Mouse (Mus musculus) brown adipose tissue, adult 24 weeks (tissue): ENCODE results near the gene Anapc15-ps. TPM values are rescaled to one million over a fixed set of nuclear protein-coding genes. Genes with fewer than 3 reads are reported as not detected.
A peak's percentile ranks its signal among the peaks of the same experiment; 100 is the strongest.

ENCODE experiments used
- H3K27ac ChIP-seq: fragments of 200-500 bp; replicated peaks from 2 replicates; pipeline ENCODE4 v1.5.1; 2012; ENCODE audit warnings: low read depth, mild to moderate bottlenecking, low read length
- H3K4me1 ChIP-seq: fragments of 200-500 bp; 2 replicates; pipeline ENCODE4 v1.6.1; 2012; ENCODE audit warnings: low read length, mixed read lengths; ENCODE audit not compliant: control insufficient read depth, insufficient read depth, insufficient read length
- H3K4me3 ChIP-seq: fragments of 200-500 bp; 2 replicates; pipeline ENCODE4 v1.5.1; 2012; ENCODE audit warnings: low read depth, mild to moderate bottlenecking, low read length, moderate library complexity; ENCODE audit not compliant: insufficient read depth
- polyA plus RNA-seq: library from polyadenylated mRNA; stranded (reverse); fragments of >200 nt; gene quantifications from 2 replicates; pipeline ENCODE4 v1.2.4, GENCODE M21; 2012; ENCODE audit not compliant: missing spikeins, insufficient read depth, insufficient read length

The Anapc15-ps gene
- polyA plus RNA-seq, 1 experiment = not detected

DNA sequence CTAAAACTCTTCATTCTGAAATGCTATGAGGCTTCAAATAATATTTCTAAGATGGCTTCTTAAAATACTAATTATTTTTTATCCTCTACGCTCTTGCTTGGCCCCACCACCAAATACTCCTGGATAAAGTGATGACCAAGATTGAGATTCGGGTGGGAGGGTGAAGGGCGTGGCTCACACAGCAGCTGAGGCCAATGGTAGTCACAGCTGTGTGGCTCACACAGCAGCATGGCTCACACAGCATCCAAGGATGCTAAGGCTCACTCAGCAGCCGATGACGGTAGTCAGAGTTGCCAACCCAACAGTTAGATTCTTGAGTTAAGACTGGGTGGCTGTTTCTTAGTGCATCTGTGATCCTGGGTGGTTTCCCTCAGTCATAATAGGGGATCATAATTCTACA, 30.5 kb upstream of the Anapc15-ps start:
- Histone ChIP-seq H3K27ac (no peak overlapping the region), H3K4me1 (peaks cover 16% of the 10 kb centered on the region; the same call in 1 of the 2 replicates), H3K4me3 (no peak overlapping the region)

- peaks cover 18% of the 10 kb centered on the region for H3K4me1 ChIP-seq
- H3K4me3 ChIP-seq = no peak overlapping the region
- no peak overlapping the region for H3K27ac ChIP-seq
Measured at GRCm38 (mm10) chr10:95700422-95700821, 27.2 kb upstream of the Anapc15-ps start.

GRCm38 (mm10) chr10:95698920-95699714, 25.9 kb upstream of the Anapc15-ps start:
- peaks cover 19% of the 10 kb centered on the region for H3K4me1 ChIP-seq
- H3K4me3 ChIP-seq = no peak overlapping the region
- peak overlapping the region; percentile 20; the same call in 1 of the 2 replicates for H3K27ac ChIP-seq

GRCm38 (mm10) chr10:95696253-95696641, 23.0 kb upstream of the Anapc15-ps start:
- Histone ChIP-seq H3K4me3 (no peak overlapping the region), H3K4me1 (peaks cover 19% of the 10 kb centered on the region), H3K27ac (peak overlapping the region; percentile 48; the same call in 1 of the 2 replicates)

GRCm38 (mm10) chr10:95695603-95696252, 22.5 kb upstream of the Anapc15-ps start:
- H3K4me1 ChIP-seq = peaks cover 19% of the 10 kb centered on the region
- no peak overlapping the region for H3K4me3 ChIP-seq
- peak overlapping the region; percentile 48 for H3K27ac ChIP-seq

DNA sequence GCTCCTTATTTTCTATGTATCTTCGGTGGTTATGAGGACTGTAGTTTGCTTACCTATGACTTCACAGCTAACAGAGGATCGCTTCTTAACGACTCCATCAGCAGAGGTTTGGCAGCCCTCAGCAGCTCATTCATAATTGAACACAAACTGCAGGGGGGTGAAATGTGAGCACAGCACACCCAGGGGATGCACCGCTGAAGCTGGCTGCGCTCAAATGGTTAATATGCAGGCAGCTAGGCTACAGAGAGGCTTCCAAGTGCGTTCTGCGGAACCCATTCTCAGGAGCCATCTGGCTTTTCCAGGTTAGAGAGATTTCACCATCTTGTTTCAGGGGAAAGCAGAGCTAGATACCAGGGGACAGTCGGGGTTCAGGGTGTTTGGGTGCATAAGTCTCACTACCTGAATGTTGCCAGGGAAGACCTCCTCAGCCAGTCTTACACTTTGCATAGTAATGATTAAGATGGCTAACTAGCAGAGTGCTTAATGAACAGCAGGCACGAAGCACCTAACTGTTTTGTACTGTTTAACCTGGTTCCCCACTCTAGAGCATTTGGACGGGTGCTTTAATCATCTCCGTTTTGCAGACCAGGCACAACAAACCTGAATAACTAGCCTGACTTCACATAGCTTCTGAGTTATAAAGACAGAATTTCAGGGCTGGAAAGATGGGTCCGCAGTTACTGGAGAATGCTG, 21.5 kb upstream of the Anapc15-ps start:
- H3K4me1 ChIP-seq = peaks cover 16% of the 10 kb centered on the region
- H3K4me3 ChIP-seq = no peak overlapping the region
- H3K27ac ChIP-seq = no peak overlapping the region

DNA sequence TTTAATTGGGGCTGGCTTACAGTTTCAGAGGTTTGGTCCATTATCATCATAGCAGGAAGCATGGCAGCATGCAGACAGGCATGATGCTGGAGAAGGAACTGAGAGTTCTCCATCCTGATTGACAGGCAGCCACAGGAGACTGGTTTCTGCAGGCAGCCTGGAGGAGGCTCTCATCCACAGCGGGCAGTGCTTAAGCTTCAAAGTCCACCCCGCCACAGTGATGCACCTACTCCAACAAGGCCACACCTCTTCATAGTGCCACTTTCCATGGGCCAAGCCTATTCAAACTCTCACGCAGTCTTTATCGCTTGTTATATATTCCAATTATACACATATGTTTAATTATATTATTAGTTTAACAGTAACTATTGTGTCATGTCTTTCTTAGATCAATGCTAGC, 18.1 kb upstream of the Anapc15-ps start:
- Histone ChIP-seq H3K4me1 (peaks cover 6% of the 10 kb centered on the region), H3K27ac (no peak overlapping the region), H3K4me3 (no peak overlapping the region)

GRCm38 (mm10) chr10:95689833-95690232, 16.6 kb upstream of the Anapc15-ps start:
- H3K27ac ChIP-seq = no peak overlapping the region
- H3K4me3 ChIP-seq = no peak overlapping the region
- no peaks in the 10 kb centered on the region for H3K4me1 ChIP-seq

DNA sequence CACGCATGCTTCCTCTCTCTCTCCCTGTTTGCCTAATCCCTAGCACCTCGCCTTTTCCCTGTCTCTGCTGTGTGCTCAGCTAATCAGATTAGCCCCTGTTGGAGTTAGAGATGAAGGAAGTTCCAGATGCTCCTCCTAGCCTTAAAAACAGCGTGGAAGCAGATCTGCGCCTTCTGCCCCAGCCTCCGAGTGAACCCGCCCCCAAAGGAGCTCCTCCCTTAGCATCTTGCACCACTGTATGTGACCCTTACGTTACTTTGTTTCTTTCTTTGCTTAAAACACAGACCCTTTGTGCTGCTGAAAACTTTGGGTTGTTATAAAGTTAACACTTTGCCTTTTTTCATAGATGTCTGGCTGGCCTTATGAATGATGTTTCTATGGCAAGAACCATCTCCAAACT, 15.8 kb upstream of the Anapc15-ps start:
- Histone ChIP-seq H3K4me3 (no peak overlapping the region), H3K4me1 (no peaks in the 10 kb centered on the region), H3K27ac (no peak overlapping the region)

GRCm38 (mm10) chr10:95687558-95688141, 14.4 kb upstream of the Anapc15-ps start:
- Histone ChIP-seq H3K27ac (no peak overlapping the region), H3K4me1 (no peaks in the 10 kb centered on the region), H3K4me3 (no peak overlapping the region)

DNA sequence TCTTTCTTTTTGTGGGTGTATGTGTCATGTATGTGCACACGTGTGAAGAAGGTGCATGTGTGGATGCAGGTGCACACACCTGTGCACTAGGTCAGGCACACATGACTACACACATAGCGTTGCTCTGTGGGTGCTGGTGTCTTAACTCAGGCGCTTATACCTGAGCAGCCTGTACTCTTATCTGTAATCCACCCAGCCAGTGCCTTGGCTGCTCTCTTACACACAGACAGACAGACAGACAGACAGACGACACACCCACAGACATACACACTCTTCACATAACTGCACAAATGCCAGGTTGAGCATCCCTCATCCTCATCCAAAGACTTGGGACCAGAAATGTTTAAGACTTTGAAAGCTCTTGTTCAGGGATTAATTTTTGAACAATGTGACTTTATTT, 12.8 kb upstream of the Anapc15-ps start:
- no peak overlapping the region for H3K27ac ChIP-seq
- H3K4me3 ChIP-seq = no peak overlapping the region
- no peaks in the 10 kb centered on the region for H3K4me1 ChIP-seq

- H3K27ac ChIP-seq = no peak overlapping the region
- H3K4me3 ChIP-seq = no peak overlapping the region
- H3K4me1 ChIP-seq = no peaks in the 10 kb centered on the region
Measured at GRCm38 (mm10) chr10:95684782-95685555, 11.7 kb upstream of the Anapc15-ps start.

- no peak overlapping the region for H3K4me3 ChIP-seq
- no peak overlapping the region for H3K27ac ChIP-seq
- H3K4me1 ChIP-seq = peaks cover 1% of the 10 kb centered on the region
Measured at GRCm38 (mm10) chr10:95684250-95684649, 11.0 kb upstream of the Anapc15-ps start.

DNA sequence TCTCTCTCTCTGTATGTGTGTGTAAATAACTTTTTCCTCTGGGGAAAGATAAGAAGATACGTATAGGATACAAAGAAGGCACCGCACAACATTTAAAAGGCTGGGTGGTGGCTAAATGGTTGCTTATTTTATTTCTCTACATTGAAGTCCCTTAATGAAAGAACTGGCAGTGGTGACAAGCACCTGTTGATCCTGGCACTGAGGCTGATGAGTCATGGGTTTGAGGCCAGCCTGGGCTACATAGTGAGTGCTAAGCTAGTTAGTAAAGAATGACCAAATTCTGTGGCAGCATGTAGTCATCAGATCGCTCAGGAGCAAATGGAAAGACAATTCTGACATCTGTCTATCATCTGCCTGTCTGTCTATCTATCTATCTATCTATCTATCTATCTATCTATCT, 10.5 kb upstream of the Anapc15-ps start:
- no peak overlapping the region for H3K4me3 ChIP-seq
- H3K4me1 ChIP-seq = peaks cover 2% of the 10 kb centered on the region
- H3K27ac ChIP-seq = no peak overlapping the region
